Mouse (Mus musculus) kidney, adult 2 months (tissue): ENCODE data around the gene Fbxl2. TPM values are rescaled to one million over a fixed set of nuclear protein-coding genes. Genes with fewer than 3 reads are reported as not detected.
A peak's percentile ranks its signal among the peaks of the same experiment; 100 is the strongest.

ENCODE experiments used
- DNase-seq: peaks from one replicate; pipeline ENCODE4 v3.0.0; 2021
- H3K27ac ChIP-seq: fragments of 200-500 bp; 2 replicates; pipeline ENCODE4 v1.5.1; 2012; ENCODE audit warnings: low read depth, low read length, control low read depth, inconsistent platforms; ENCODE audit not compliant: insufficient read depth
- H3K27me3 ChIP-seq: fragments of 200-500 bp; replicated peaks from 2 replicates; pipeline ENCODE4 v1.6.1; 2012; ENCODE audit warnings: mild to moderate bottlenecking, moderate library complexity, low read length, inconsistent platforms; ENCODE audit not compliant: control insufficient read depth, insufficient read depth
- H3K36me3 ChIP-seq: fragments of 200-500 bp; 2 replicates; pipeline ENCODE4 v1.6.1; 2012; ENCODE audit warnings: mild to moderate bottlenecking, moderate library complexity, low read length, inconsistent platforms; ENCODE audit not compliant: control insufficient read depth, insufficient read depth
- H3K4me1 ChIP-seq: fragments of 200-500 bp; 2 replicates; pipeline ENCODE4 v1.6.1; 2011; ENCODE audit warnings: low read length; ENCODE audit not compliant: control insufficient read depth, insufficient read depth
- H3K4me3 ChIP-seq: fragments of 200-500 bp; 2 replicates; pipeline ENCODE4 v1.5.1; 2011; ENCODE audit warnings: mild to moderate bottlenecking, low read depth, low read length, control low read depth; ENCODE audit not compliant: insufficient read depth
- CTCF ChIP-seq: fragments of 200-500 bp; conservative IDR thresholded peaks from 2 replicates; pipeline ENCODE4 v1.5.1; 2011; ENCODE audit warnings: low read depth, mild to moderate bottlenecking, control low read depth, low read length, moderate library complexity, mixed read lengths; ENCODE audit not compliant: insufficient read depth, insufficient read length
- POLR2A ChIP-seq: fragments of 200-500 bp; IDR thresholded peaks from one replicate; pipeline ENCODE4 v1.6.1; 2011; ENCODE audit warnings: low read depth, low read length, control low read depth
- WGBS: fragments of 180-500 bp; shearing (Covaris S2); methylation state at CpG from one replicate; pipeline ENCODE4 v1.1.7; 2018; 5-methylcytosine and 5-hydroxymethylcytosine counted together
- polyA plus RNA-seq: library from polyadenylated mRNA; depleted of rRNA; stranded (reverse); fragments of >200 nt; gene quantifications from 2 replicates; pipeline ENCODE4 v1.2.3, GENCODE M21; 2012

Gene Fbxl2
- polyA plus RNA-seq, 1 experiment = 2.8 TPM

GRCm38 (mm10) chr9:113964415-113964814 lies 81.6 kb downstream of the Fbxl2 start:
- TF ChIP-seq CTCF = no peak
- no peak for TF ChIP-seq POLR2A
- H3K36me3 ChIP-seq = peaks cover 5% of the 10 kb centered on the region
- H3K27me3 ChIP-seq = no peaks in the 10 kb centered on the region
- WGBS = 94% methylated on average over 8 of the region's 8 CpGs
- no peak for DNase-seq
- H3K27ac ChIP-seq = no peak overlapping the region
- no peaks in the 10 kb centered on the region for H3K4me1 ChIP-seq
- no peak overlapping the region for H3K4me3 ChIP-seq

- H3K4me3 ChIP-seq = no peak overlapping the region
- no peak overlapping the region for H3K27ac ChIP-seq
- TF ChIP-seq CTCF (no peak), POLR2A (no peak)
- no peak for DNase-seq
- peaks cover 6% of the 10 kb centered on the region for H3K36me3 ChIP-seq
- no peaks in the 10 kb centered on the region for H3K4me1 ChIP-seq
- H3K27me3 ChIP-seq = no peaks in the 10 kb centered on the region
These were observed 82.3 kb downstream of the Fbxl2 start for GRCm38 (mm10) chr9:113963718-113964117.

GRCm38 (mm10) chr9:113957777-113958176 lies 88.2 kb downstream of the Fbxl2 start:
- peaks cover 9% of the 10 kb centered on the region for H3K36me3 ChIP-seq
- H3K27ac ChIP-seq = no peak overlapping the region
- H3K4me3 ChIP-seq = no peak overlapping the region
- TF ChIP-seq POLR2A (no peak), CTCF (no peak)
- H3K27me3 ChIP-seq = no peaks in the 10 kb centered on the region
- WGBS = 93% methylated on average over 4 of the region's 4 CpGs
- H3K4me1 ChIP-seq = no peaks in the 10 kb centered on the region
- DNase-seq = no peak

GRCm38 (mm10) chr9:113947216-113947615 lies 98.8 kb downstream of the Fbxl2 start:
- H3K36me3 ChIP-seq = no peaks in the 10 kb centered on the region; the same call in 1 of the 2 replicates
- H3K27ac ChIP-seq = no peak overlapping the region
- TF ChIP-seq CTCF (no peak), POLR2A (no peak)
- 74% methylated on average over 1 of the region's 1 CpGs for WGBS
- H3K4me1 ChIP-seq = peaks cover 5% of the 10 kb centered on the region; the same call in 1 of the 2 replicates
- DNase-seq = peak; percentile 31
- no peak overlapping the region for H3K4me3 ChIP-seq
- no peaks in the 10 kb centered on the region for H3K27me3 ChIP-seq

GRCm38 (mm10) chr9:113943372-113943771 lies 102.6 kb downstream of the Fbxl2 start:
- 100% methylated on average over 1 of the region's 1 CpGs for WGBS
- no peak overlapping the region for H3K27ac ChIP-seq
- no peak for TF ChIP-seq CTCF
- TF ChIP-seq POLR2A = no peak

GRCm38 (mm10) chr9:113941103-113941805 lies 104.7 kb downstream of the Fbxl2 start:
- peaks cover 12% of the 10 kb centered on the region; the same call in 1 of the 2 replicates for H3K4me1 ChIP-seq
- 94% methylated on average over 3 of the region's 3 CpGs for WGBS
- no peak for TF ChIP-seq CTCF
- TF ChIP-seq POLR2A = no peak
- H3K27me3 ChIP-seq = no peaks in the 10 kb centered on the region
- no peaks in the 10 kb centered on the region for H3K36me3 ChIP-seq
- DNase-seq = no peak
- H3K4me3 ChIP-seq = no peak overlapping the region
- no peak overlapping the region for H3K27ac ChIP-seq

More at GRCm38 (mm10) chr9:113943372-113943771, 102.6 kb downstream of the Fbxl2 start:
- Histone ChIP-seq H3K4me3 (no peak overlapping the region), H3K4me1 (peaks cover 12% of the 10 kb centered on the region; the same call in 1 of the 2 replicates), H3K36me3 (no peaks in the 10 kb centered on the region), H3K27me3 (no peaks in the 10 kb centered on the region)
- DNase-seq = no peak

GRCm38 (mm10) chr9:113939063-113939850 lies 106.7 kb downstream of the Fbxl2 start:
- no peaks in the 10 kb centered on the region for H3K36me3 ChIP-seq
- WGBS = 76% methylated on average over 9 of the region's 9 CpGs
- DNase-seq = no peak
- H3K27me3 ChIP-seq = no peaks in the 10 kb centered on the region
- peaks cover 13% of the 10 kb centered on the region; the same call in 1 of the 2 replicates for H3K4me1 ChIP-seq
- H3K4me3 ChIP-seq = no peak overlapping the region
- no peak overlapping the region for H3K27ac ChIP-seq
- TF ChIP-seq CTCF (no peak), POLR2A (no peak)
